Mouse (Mus musculus): ENCODE measurements around the gene Cdc34.

The Cdc34 gene

GRCm38 (mm10) chr10:79695231-79696128 is 13.5 kb downstream of the Cdc34 start:
- DNase-seq (ENCODE audit: low read depth) = peak; percentile 88

DNA sequence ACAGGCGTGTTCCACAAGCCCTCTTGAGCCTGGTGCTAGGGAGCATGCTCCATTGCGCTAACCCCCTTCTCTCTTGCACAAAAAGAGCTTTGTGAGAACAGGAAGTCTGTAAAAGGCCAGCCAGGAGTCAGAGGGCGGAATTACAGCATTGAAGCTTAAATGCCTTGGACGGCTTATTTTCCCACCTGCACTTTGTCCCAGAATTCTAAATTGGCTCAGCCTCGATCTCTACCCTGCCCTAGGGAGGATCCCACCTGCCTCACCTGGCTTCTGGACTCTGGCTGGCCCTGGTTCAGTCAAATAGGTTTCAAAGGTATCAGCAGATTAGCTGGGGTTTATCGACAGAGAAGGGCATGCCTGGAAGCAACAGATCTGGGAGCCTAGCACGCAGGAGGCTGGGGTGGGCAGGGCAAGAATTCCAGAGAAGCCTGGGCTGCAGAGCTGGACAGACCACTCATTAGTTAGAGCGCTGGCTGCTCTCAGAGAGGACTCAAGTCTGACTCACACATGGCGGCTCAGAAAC is 14.2 kb downstream of the Cdc34 start:
- peak; percentile 72 for DNase-seq (ENCODE audit: low read depth)

DNA sequence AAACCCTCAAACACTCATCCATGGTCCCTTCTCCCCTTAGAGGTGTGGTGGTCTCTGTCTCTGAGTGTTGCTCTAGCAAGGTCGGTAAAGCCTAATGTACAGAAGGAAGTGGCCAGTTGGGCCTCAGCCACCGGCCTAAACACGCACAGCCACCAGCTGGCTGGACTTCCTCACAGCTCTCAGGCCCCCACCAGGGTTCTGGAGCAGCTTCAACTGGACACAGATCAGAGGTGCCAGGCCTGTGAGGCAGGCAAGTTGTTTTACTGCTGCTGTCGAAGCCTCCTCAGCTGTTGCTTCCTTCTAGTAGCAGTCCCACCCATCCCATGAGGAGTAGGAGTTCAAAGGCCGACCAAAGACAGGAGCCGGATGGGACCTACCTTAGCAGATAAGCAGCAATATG is 15.9 kb downstream of the Cdc34 start:
- no peak for DNase-seq (ENCODE audit: low read depth)

DNA sequence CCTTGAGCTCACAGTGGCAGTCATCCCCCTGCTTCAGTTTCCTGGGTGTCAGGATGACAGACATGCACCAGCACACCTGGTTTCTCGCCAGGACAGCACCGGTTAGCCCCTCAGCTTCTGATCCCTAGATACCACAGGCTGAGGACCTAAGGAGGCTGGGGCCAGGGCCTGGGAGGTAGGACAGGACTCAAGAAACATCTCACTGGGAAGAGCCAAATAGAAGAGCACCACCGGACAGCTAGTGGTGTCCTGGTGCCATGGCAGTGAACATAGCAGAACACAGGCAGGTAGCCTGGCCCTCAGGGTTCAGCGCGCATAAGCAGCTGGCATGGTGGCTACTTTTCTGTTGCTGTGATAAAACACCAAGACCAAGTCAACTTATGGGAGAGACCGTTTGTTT is 16.5 kb downstream of the Cdc34 start:
- no peak for DNase-seq (ENCODE audit: low read depth)

GRCm38 (mm10) chr10:79700676-79701075 is 18.7 kb downstream of the Cdc34 start:
- DNase-seq (ENCODE audit: low read depth) = no peak

DNA sequence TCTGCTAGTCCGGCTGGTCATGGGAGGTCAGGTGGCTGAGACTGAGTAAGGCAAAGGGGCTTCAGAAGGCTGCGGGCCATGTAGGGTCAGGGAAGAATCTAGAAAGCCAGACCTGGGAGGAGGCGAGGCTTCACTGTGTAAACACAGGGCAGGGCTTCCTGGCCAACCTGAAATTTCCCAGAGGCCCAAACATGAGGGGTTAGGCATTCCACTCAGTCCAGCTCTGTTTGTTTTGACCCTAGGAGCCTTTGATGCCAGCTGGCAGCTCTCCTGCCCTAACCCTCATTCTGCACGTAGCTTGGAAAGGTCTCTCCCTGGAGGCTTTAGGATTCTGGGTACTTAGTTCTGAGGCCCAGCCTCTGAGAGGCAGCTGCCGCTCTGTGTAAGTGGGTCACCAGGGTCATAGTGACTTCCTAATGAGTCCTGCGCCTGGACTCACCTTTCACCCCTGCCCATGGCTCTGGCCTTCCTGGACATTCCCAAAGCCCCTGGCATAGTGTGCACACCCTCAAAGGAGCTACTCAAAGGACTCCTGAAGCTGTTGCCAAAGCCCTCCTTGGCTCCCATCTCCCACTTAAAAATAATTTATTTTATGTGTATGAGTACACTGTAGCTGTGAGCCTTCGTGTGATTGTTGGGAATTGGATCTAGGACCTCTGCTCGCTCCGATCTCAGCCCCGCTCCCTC is 19.6 kb downstream of the Cdc34 start:
- peak; percentile 61 for DNase-seq (ENCODE audit: low read depth)

GRCm38 (mm10) chr10:79702970-79703369 is 21.0 kb downstream of the Cdc34 start:
- peak; percentile 58 for DNase-seq (ENCODE audit: low read depth)

DNA sequence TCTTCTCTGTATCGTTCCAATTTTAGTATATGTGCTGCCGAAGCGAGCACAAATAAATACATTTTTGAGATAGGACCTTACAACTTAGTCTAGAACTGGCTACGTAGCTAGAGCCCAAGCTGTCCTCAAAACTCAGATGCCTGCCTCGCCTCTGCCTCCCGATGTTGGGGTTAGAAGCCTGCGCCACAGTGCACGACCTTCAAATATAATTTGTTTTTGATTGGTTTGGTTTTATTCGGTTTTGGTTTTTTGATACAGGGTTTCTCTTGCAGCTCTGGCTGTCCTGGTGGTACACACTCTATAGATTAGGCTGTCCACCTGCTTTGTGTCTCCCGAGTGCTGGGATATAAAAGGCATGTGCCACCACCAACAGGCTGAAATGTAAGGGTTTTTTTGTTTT is 21.5 kb downstream of the Cdc34 start:
- no peak for DNase-seq (ENCODE audit: low read depth)

- DNase-seq (ENCODE audit: low read depth) = peak; percentile 100
Measured at GRCm38 (mm10) chr10:79704065-79704969, 22.3 kb downstream of the Cdc34 start, which contains the start of gene Bsg. TSS of gene Bsg (plus strand) at chr10:79704491.

- DNase-seq (ENCODE audit: low read depth) = no peak
Measured at GRCm38 (mm10) chr10:79704970-79705360, 23.0 kb downstream of the Cdc34 start.

- DNase-seq (ENCODE audit: low read depth) = no peak
Measured at GRCm38 (mm10) chr10:79705951-79706350, 24.0 kb downstream of the Cdc34 start.

- no peak for DNase-seq (ENCODE audit: low read depth)
Measured at GRCm38 (mm10) chr10:79706406-79707094, 24.6 kb downstream of the Cdc34 start.

- DNase-seq (ENCODE audit: low read depth) = no peak
Measured at GRCm38 (mm10) chr10:79707162-79707561, 25.2 kb downstream of the Cdc34 start.

DNA sequence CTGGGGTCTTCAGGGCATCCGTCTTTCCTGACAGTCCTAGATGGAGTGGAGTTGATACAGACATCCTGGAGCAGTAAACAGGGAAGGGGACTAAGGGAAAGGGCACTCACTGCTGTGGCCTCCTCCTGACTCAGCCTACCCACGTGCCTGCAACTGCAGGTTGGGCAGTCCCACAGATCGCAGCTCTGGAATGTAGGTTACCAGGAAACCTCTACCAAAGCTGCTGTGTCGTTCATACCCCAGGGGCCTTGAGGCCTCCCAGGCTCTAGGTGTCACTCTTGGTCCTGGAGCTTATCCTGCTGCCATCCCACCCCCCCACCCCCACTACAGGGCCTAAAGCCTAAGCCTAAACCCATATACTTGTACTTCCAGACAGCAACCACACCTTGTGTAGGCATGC is 25.8 kb downstream of the Cdc34 start:
- no peak for DNase-seq (ENCODE audit: low read depth)

- no peak for DNase-seq (ENCODE audit: low read depth)
Measured at GRCm38 (mm10) chr10:79708668-79709067, 26.7 kb downstream of the Cdc34 start.

- no peak for DNase-seq (ENCODE audit: low read depth)
Measured at GRCm38 (mm10) chr10:79709307-79709706, 27.3 kb downstream of the Cdc34 start.

DNA sequence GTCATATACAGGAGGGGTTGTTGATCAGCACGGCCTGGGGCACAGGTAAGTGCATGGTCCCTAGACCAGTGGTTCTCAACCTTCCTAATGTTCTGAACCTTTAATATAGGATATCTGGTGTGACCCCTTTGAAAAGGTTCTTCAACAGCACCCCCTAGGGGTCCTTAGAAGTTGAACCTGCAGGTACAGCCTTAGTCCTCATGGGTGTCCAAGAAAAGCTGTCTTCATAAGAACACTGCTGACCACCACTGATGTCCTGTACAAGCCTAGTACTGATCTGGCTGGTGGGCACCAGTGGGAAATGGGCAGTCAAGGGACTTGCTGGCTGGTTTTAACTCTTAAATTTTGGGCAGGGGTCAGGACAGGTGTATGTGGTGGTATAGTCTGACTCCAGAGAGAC is 30.0 kb downstream of the Cdc34 start:
- DNase-seq (ENCODE audit: low read depth) = peak; percentile 48

DNA sequence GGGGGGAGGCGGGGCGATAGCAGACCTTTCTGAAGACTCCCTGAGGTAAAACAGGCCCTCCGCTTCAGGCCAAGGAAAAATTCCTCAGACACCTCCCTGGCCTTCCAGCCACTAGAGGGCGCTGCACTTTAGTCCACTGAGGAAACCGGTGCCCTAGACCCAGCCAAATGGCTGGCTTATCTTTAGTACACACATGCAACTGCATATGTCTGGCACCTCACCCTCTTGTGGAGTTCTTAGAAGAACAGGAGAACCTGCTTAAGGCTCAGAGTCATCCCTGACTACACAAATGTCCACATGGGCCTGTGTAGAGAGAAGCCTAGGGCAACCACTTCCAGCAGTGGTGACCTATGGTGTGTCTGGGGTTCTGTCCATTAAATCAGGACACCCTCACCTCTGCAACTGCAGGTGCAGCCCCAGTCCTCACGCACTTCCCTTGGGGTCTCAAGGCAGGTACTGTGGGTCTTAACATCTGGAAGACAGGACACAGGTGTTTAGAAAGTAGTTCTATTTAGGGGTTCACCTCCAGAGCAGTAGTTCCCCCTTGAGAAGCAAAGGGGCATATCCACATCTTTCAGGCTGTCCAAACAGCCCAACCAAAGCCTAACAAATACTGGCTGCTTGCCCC is 30.6 kb downstream of the Cdc34 start:
- peak; percentile 87 for DNase-seq (ENCODE audit: low read depth)

DNA sequence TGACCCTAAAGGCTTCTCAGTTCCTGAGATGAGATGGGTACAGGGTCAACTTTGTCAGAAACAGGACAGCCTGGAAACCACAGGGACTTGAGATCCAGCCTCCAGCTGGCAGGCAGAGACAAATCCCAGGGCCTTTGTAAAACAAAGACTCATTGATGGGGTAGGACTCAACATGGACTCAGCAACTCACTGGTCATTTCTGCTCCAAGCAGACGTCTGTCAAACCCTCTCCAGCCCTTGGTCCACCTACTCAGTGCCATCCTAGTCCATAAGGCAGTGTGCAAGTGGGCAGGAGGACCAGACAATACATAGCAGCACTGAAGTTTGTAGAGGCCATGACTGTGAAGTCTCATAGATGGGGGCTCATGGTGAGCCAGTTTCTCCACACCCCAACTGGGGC is 31.2 kb downstream of the Cdc34 start:
- no peak for DNase-seq (ENCODE audit: low read depth)

DNA sequence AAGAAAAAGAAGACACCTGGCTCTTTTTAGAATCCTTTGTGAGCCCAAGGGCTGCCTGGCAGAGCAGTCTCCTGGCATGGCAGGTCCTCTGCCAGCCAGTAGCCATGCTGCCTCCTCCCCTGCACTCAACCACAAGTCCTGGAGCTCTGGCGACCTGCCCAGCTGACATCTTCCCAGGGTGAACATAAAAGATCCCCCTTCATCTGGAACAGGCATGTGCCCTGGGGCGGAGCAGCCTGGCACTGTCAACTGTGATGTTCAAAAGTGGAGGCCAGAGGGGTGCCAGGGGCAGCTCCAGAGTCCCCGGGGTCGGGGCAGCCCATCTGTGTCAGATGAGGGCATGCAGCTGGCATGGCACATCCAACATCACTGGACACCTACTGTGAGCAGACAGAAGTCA is 33.0 kb downstream of the Cdc34 start:
- no peak for DNase-seq (ENCODE audit: low read depth)
